Mouse (Mus musculus) lung, embryonic 14.5 days (tissue): ENCODE measurements at regions not wholly inside any gene's neighbourhood (a gene's known extent, or its start where the extent isn't known, plus 50 kb on each side); places are given as distances from the start of the nearest gene placed in this dataset.
A peak's percentile ranks its signal among the peaks of the same experiment; 100 is the strongest.

Experiments used
- ATAC-seq: fragments of 200-750 bp; cut with Nextera tagmentation; 2 replicates; pipeline ENCODE4 v1.8.0; 2017; ENCODE audit warnings: mild to moderate bottlenecking, moderate TSS enrichment, moderate library complexity; ENCODE audit not compliant: insufficient read depth
- DNase-seq: peaks from one replicate; pipeline ENCODE4 v3.0.0-alpha.2; 2015
- H3K27ac ChIP-seq: fragments of 300-500 bp; sonication (generic); 2 replicates; pipeline ENCODE4 v1.5.1; 2014; ENCODE audit warnings: low read depth, mild to moderate bottlenecking, moderate library complexity
- H3K27me3 ChIP-seq: fragments of 300-500 bp; sonication (generic); 2 replicates; pipeline ENCODE4 v1.6.1; 2014; ENCODE audit warnings: low read length, control low read depth; ENCODE audit not compliant: insufficient read depth
- H3K36me3 ChIP-seq: fragments of 300-500 bp; sonication (generic); 2 replicates; pipeline ENCODE4 v1.6.1; 2014; ENCODE audit warnings: control low read depth; ENCODE audit not compliant: insufficient read depth
- H3K4me1 ChIP-seq: fragments of 300-500 bp; sonication (generic); 2 replicates; pipeline ENCODE4 v1.6.1; 2014; ENCODE audit warnings: antibody characterized with exemption, control low read depth; ENCODE audit not compliant: insufficient read depth
- H3K4me2 ChIP-seq: fragments of 300-500 bp; sonication (generic); 2 replicates; pipeline ENCODE4 v1.6.1; 2014; ENCODE audit warnings: mild to moderate bottlenecking
- H3K4me3 ChIP-seq: fragments of 300-500 bp; sonication (generic); 2 replicates; pipeline ENCODE4 v1.5.1; 2014; ENCODE audit warnings: low read depth, low read length
- H3K9ac ChIP-seq: fragments of 300-500 bp; sonication (generic); 2 replicates; pipeline ENCODE4 v1.6.1; 2014
- H3K9me3 ChIP-seq: fragments of 300-500 bp; sonication (generic); 2 replicates; pipeline ENCODE4 v1.6.1; 2016; ENCODE audit warnings: low read depth, low read length, control low read depth
- CTCF ChIP-seq: IDR thresholded peaks from 2 replicates; pipeline ENCODE4 v1.5.1; 2016; ENCODE audit warnings: antibody characterized with exemption, low read depth
- WGBS: fragments of 180-500 bp; shearing (Covaris S2); extraction: QIAGEN DNeasy Blood & Tissue Kit; methylation state at CpG from one replicate; pipeline ENCODE4 v1.1.7; 2014; 5-methylcytosine and 5-hydroxymethylcytosine counted together

DNA sequence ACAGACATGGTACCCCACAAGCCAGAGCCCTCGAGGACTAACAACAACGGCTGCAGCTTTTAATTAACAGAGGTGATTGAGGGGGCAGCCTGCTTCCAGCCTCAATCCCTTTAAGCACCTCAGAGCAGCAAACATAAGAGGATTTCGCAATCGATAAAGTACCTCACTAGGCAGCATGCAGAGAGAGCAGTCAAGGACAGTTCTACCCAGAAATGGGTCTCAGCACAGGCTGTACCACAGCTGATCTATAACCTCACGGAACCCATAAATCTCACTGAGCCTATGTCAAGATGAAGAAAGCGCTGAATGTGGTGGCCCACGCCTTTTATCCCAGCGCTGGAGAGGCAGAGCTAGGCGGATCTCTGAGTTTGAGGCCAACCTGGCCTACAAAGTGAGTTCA lies 56.6 kb upstream of the Frmd6 start:
- Histone ChIP-seq H3K27me3 (no peaks in the 10 kb centered on the region), H3K4me3 (no peak overlapping the region), H3K4me2 (no peak overlapping the region), H3K36me3 (no peaks in the 10 kb centered on the region), H3K9ac (no peak overlapping the region), H3K9me3 (no peaks in the 10 kb centered on the region), H3K4me1 (no peaks in the 10 kb centered on the region), H3K27ac (no peak overlapping the region)
- peak; percentile 21 for DNase-seq
- ATAC-seq = no peak
- TF ChIP-seq CTCF = no peak
- 71% methylated on average over 9 of the region's 9 CpGs for WGBS

DNA sequence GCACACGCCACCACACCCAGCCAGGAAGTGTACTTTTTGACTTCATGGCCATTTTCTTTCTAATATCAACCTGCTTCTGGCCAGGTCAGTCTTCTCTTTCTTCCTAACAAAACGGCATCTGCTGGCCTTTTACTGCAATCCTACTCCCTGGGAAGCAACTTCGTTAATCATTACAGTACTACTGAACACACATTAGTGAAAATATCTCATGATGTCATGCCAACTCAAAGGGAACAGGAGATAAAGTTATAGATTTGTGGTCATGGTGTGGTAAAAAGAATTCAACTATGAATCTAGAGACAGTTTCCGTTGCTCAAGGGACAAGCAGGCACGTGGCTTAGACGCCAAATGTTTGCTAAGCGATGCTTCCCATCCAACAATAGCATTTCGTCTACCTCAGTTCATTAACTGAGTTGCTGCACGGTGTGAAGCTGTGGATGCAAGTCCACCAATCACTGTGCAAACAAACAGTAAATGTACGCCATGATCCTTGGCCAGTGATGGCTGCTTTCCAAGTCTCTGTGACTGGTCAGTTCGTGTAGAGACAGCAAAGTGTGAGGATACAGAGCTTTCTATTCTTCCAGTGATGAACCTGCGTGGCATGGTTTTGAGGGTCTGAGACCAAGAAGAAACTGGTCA lies 55.7 kb upstream of the Frmd6 start:
- DNase-seq (peak; percentile 63), ATAC-seq (no peak)
- H3K36me3 ChIP-seq = no peaks in the 10 kb centered on the region
- no peak overlapping the region for H3K9ac ChIP-seq
- TF ChIP-seq CTCF = no peak
- H3K4me3 ChIP-seq = no peak overlapping the region
- no peak overlapping the region for H3K4me2 ChIP-seq
- H3K27me3 ChIP-seq = no peaks in the 10 kb centered on the region
- no peak overlapping the region for H3K27ac ChIP-seq
- no peaks in the 10 kb centered on the region for H3K4me1 ChIP-seq
- WGBS = 63% methylated on average over 12 of the region's 12 CpGs
- H3K9me3 ChIP-seq = no peaks in the 10 kb centered on the region

DNA sequence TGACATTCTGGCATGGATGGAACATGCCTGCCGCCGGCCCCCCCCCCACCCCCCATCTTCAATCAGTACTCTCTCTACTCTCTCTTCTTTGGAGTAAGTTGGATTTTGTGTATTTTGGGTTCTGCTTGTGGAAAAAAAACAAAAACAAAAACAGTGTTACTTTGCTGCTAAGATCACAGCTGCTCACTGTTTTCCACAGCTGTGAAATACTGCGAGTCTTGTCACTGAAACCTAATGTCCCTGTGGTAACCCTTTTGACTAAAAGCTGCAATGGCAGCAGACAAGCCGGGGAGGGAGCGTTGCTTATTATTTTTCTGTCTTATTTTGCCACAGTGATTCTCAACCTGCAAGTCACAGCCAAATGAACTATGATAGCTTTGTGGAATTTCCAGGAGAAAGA lies 51.3 kb upstream of the Frmd6 start:
- no peak overlapping the region for H3K4me3 ChIP-seq
- ATAC-seq (no peak), DNase-seq (peak; percentile 51)
- no peak overlapping the region for H3K9ac ChIP-seq
- 63% methylated on average over 5 of the region's 5 CpGs for WGBS
- no peaks in the 10 kb centered on the region for H3K27me3 ChIP-seq
- no peak overlapping the region for H3K27ac ChIP-seq
- no peaks in the 10 kb centered on the region for H3K9me3 ChIP-seq
- TF ChIP-seq CTCF = no peak
- H3K4me1 ChIP-seq = peaks cover 5% of the 10 kb centered on the region; the same call in 1 of the 2 replicates
- H3K36me3 ChIP-seq = no peaks in the 10 kb centered on the region
- no peak overlapping the region for H3K4me2 ChIP-seq

DNA sequence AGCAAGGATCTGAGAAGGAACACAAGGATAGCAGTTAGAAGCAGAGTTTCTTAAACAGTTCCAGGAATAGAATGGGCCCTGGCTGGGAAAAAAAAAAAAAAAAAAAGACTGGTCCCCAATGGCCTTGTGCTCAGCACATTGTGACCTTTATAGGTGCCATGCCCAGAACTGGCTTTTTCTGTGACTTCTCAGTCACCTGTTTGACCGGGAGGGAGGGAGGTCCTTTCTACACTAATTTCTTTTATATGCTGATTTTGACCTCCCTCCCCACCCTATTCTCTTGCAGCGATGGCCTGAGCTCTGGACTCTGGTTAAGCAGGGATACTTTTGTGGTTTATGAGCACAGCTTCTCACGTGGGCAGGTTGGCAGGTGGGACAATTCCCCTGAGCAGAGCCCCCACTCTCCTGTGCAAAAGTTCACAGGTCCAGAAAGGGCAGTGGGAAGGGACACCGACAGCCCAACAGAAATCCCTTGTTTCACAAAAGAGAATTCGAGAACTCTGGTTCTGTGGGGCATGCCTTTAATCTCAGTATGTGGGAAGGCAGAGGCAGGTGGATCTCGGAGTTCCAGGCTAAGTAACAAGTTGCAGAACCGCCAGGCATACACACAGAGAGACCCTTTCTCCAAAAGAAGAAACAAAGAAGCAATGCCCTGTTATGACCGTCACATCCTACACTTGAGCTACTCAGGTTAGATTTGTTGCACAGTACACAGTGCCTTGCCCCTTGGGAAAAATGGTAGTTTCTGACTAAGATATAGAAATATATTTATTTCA lies 50.3 kb upstream of the Frmd6 start:
- no peak overlapping the region for H3K9ac ChIP-seq
- H3K27ac ChIP-seq = no peak overlapping the region
- H3K4me2 ChIP-seq = no peak overlapping the region
- ATAC-seq = no peak
- H3K27me3 ChIP-seq = no peaks in the 10 kb centered on the region
- no peaks in the 10 kb centered on the region for H3K9me3 ChIP-seq
- no peaks in the 10 kb centered on the region for H3K36me3 ChIP-seq
- 81% methylated on average over 8 of the region's 8 CpGs for WGBS
- H3K4me3 ChIP-seq = no peak overlapping the region
- H3K4me1 ChIP-seq = peaks cover 5% of the 10 kb centered on the region; the same call in 1 of the 2 replicates
- no peak for DNase-seq
- no peak for TF ChIP-seq CTCF
